Mouse (Mus musculus) embryonic facial prominence, embryonic 12.5 days (tissue): Measurements from ENCODE around the gene Setd7. TPM values are rescaled to one million over a fixed set of nuclear protein-coding genes. Genes with fewer than 3 reads are reported as not detected.

Experiments used
- ATAC-seq: fragments of 200-750 bp; cut with Nextera tagmentation; 2 replicates; pipeline ENCODE4 v1.8.0; 2017; ENCODE audit not compliant: insufficient number of reproducible peaks, insufficient read depth, low FRiP score, low TSS enrichment
- H3K27ac ChIP-seq: fragments of 300-500 bp; sonication (generic); 2 replicates; pipeline ENCODE4 v1.5.1; 2016; ENCODE audit warnings: mild to moderate bottlenecking
- H3K27me3 ChIP-seq: fragments of 300-500 bp; sonication (generic); 2 replicates; pipeline ENCODE4 v1.6.1; 2016; ENCODE audit warnings: mild to moderate bottlenecking, moderate library complexity
- H3K36me3 ChIP-seq: fragments of 300-500 bp; sonication (generic); 2 replicates; pipeline ENCODE4 v1.6.1; 2016; ENCODE audit warnings: mild to moderate bottlenecking
- H3K4me1 ChIP-seq: fragments of 300-500 bp; sonication (generic); 2 replicates; pipeline ENCODE4 v1.6.1; 2016
- H3K4me2 ChIP-seq: fragments of 300-500 bp; sonication (generic); replicated peaks from 2 replicates; pipeline ENCODE4 v1.6.1; 2016; ENCODE audit warnings: mild to moderate bottlenecking, moderate library complexity
- H3K4me3 ChIP-seq: fragments of 300-500 bp; sonication (generic); 2 replicates; pipeline ENCODE4 v1.5.1; 2016; ENCODE audit warnings: mild to moderate bottlenecking
- H3K9ac ChIP-seq: fragments of 300-500 bp; sonication (generic); 2 replicates; pipeline ENCODE4 v1.6.1; 2016; ENCODE audit warnings: mild to moderate bottlenecking, moderate library complexity
- H3K9me3 ChIP-seq: fragments of 300-500 bp; sonication (generic); 2 replicates; pipeline ENCODE4 v1.6.1; 2016; ENCODE audit warnings: mild to moderate bottlenecking, moderate library complexity
- WGBS: fragments of 180-500 bp; shearing (Covaris S2); methylation state at CpG from one replicate; pipeline ENCODE4 v1.1.7; 2016; 5-methylcytosine and 5-hydroxymethylcytosine counted together
- polyA plus RNA-seq: library from polyadenylated mRNA; unstranded; fragments of >200 nt; fragmentation: Nextera tagmentation; extraction: Ambion mirVana; gene quantifications from 2 replicates; pipeline ENCODE4 v1.2.1, GENCODE M21; 2016

Setd7 gene
- polyA plus RNA-seq, 1 experiment from 2014 or later = 4.8 TPM

GRCm38 (mm10) chr3:51533573-51533972 lies 27.1 kb downstream of the Setd7 start:
- Histone ChIP-seq H3K27me3 (no peaks in the 10 kb centered on the region), H3K36me3 (peaks cover 84% of the 10 kb centered on the region), H3K9ac (no peak overlapping the region), H3K4me1 (no peaks in the 10 kb centered on the region), H3K4me2 (no peak overlapping the region), H3K27ac (no peak overlapping the region), H3K9me3 (no peaks in the 10 kb centered on the region; the same call in 1 of the 2 replicates), H3K4me3 (no peak overlapping the region)
- 90% methylated on average over 5 of the region's 5 CpGs for WGBS
- ATAC-seq = no peak

GRCm38 (mm10) chr3:51532282-51532620 lies 28.4 kb downstream of the Setd7 start:
- Histone ChIP-seq H3K36me3 (peaks cover 80% of the 10 kb centered on the region), H3K27me3 (no peaks in the 10 kb centered on the region), H3K4me2 (no peak overlapping the region), H3K9me3 (no peaks in the 10 kb centered on the region; the same call in 1 of the 2 replicates), H3K4me3 (no peak overlapping the region), H3K4me1 (no peaks in the 10 kb centered on the region), H3K9ac (no peak overlapping the region), H3K27ac (no peak overlapping the region)
- ATAC-seq = no peak
- 92% methylated on average over 5 of the region's 5 CpGs for WGBS

- WGBS = 82% methylated on average over 13 of the region's 13 CpGs
- H3K27ac ChIP-seq = no peak overlapping the region
- H3K4me3 ChIP-seq = no peak overlapping the region
- H3K27me3 ChIP-seq = no peaks in the 10 kb centered on the region
- H3K4me2 ChIP-seq = no peak overlapping the region
- no peaks in the 10 kb centered on the region for H3K4me1 ChIP-seq
- H3K9me3 ChIP-seq = no peaks in the 10 kb centered on the region; the same call in 1 of the 2 replicates
- ATAC-seq = no peak
- H3K36me3 ChIP-seq = peaks cover 81% of the 10 kb centered on the region
- H3K9ac ChIP-seq = no peak overlapping the region
These were observed 29.0 kb downstream of the Setd7 start for GRCm38 (mm10) chr3:51531473-51532281.

GRCm38 (mm10) chr3:51526891-51527290 lies 33.8 kb downstream of the Setd7 start:
- Histone ChIP-seq H3K4me1 (no peaks in the 10 kb centered on the region), H3K4me3 (no peak overlapping the region), H3K36me3 (peaks cover 80% of the 10 kb centered on the region), H3K9ac (no peak overlapping the region), H3K27me3 (no peaks in the 10 kb centered on the region), H3K9me3 (no peaks in the 10 kb centered on the region; the same call in 1 of the 2 replicates), H3K4me2 (no peak overlapping the region), H3K27ac (no peak overlapping the region)
- ATAC-seq = no peak
- WGBS = 91% methylated on average over 13 of the region's 13 CpGs

GRCm38 (mm10) chr3:51525186-51525785 lies 35.4 kb downstream of the Setd7 start:
- Histone ChIP-seq H3K4me2 (no peak overlapping the region), H3K9me3 (no peaks in the 10 kb centered on the region; the same call in 1 of the 2 replicates), H3K36me3 (peaks cover 79% of the 10 kb centered on the region), H3K4me3 (no peak overlapping the region), H3K27ac (no peak overlapping the region; the same call in 1 of the 2 replicates), H3K4me1 (no peaks in the 10 kb centered on the region), H3K27me3 (no peaks in the 10 kb centered on the region), H3K9ac (no peak overlapping the region)
- 85% methylated on average over 16 of the region's 16 CpGs for WGBS
- ATAC-seq = no peak

GRCm38 (mm10) chr3:51521262-51521661 lies 39.4 kb downstream of the Setd7 start:
- WGBS = 84% methylated on average over 14 of the region's 14 CpGs
- Histone ChIP-seq H3K4me3 (no peak overlapping the region), H3K9ac (no peak overlapping the region), H3K4me2 (no peak overlapping the region), H3K27ac (no peak overlapping the region), H3K36me3 (peaks cover 56% of the 10 kb centered on the region), H3K27me3 (no peaks in the 10 kb centered on the region), H3K9me3 (no peaks in the 10 kb centered on the region), H3K4me1 (peaks cover 6% of the 10 kb centered on the region; the same call in 1 of the 2 replicates)
- ATAC-seq = 0 out of 2 replicates have a peak, but pooled peaks have one; percentile 41

GRCm38 (mm10) chr3:51518763-51519121 lies 41.9 kb downstream of the Setd7 start:
- Histone ChIP-seq H3K4me1 (peaks cover 6% of the 10 kb centered on the region; the same call in 1 of the 2 replicates), H3K4me3 (no peak overlapping the region), H3K36me3 (peaks cover 34% of the 10 kb centered on the region), H3K27me3 (no peaks in the 10 kb centered on the region), H3K9ac (no peak overlapping the region), H3K9me3 (no peaks in the 10 kb centered on the region), H3K4me2 (no peak overlapping the region), H3K27ac (no peak overlapping the region)
- ATAC-seq = no peak
- WGBS = 47% methylated on average over 8 of the region's 8 CpGs

- no peak overlapping the region for H3K9ac ChIP-seq
- peaks cover 30% of the 10 kb centered on the region for H3K36me3 ChIP-seq
- no peak overlapping the region for H3K4me2 ChIP-seq
- WGBS = 62% methylated on average over 12 of the region's 12 CpGs
- no peaks in the 10 kb centered on the region for H3K9me3 ChIP-seq
- H3K27me3 ChIP-seq = no peaks in the 10 kb centered on the region
- no peak overlapping the region for H3K4me3 ChIP-seq
- peaks cover 6% of the 10 kb centered on the region; the same call in 1 of the 2 replicates for H3K4me1 ChIP-seq
- ATAC-seq = 0 out of 2 replicates have a peak, but pooled peaks have one; percentile 35
- H3K27ac ChIP-seq = no peak overlapping the region
These were observed 42.6 kb downstream of the Setd7 start for GRCm38 (mm10) chr3:51517878-51518762.

- H3K4me1 ChIP-seq = peaks cover 6% of the 10 kb centered on the region; the same call in 1 of the 2 replicates
- H3K27me3 ChIP-seq = no peaks in the 10 kb centered on the region
- WGBS = 69% methylated on average over 4 of the region's 4 CpGs
- no peak for ATAC-seq
- no peak overlapping the region for H3K27ac ChIP-seq
- peaks cover 26% of the 10 kb centered on the region for H3K36me3 ChIP-seq
- no peak overlapping the region for H3K9ac ChIP-seq
- H3K9me3 ChIP-seq = no peaks in the 10 kb centered on the region
- no peak overlapping the region for H3K4me2 ChIP-seq
- H3K4me3 ChIP-seq = no peak overlapping the region
These were observed 43.2 kb downstream of the Setd7 start for GRCm38 (mm10) chr3:51517467-51517866.

- Histone ChIP-seq H3K36me3 (peaks cover 3% of the 10 kb centered on the region; the same call in 1 of the 2 replicates), H3K9me3 (no peaks in the 10 kb centered on the region), H3K27ac (no peak overlapping the region), H3K9ac (no peak overlapping the region), H3K4me2 (no peak overlapping the region), H3K4me3 (no peak overlapping the region), H3K27me3 (no peaks in the 10 kb centered on the region), H3K4me1 (peaks cover 4% of the 10 kb centered on the region; the same call in 1 of the 2 replicates)
- 0 out of 2 replicates have a peak, but pooled peaks have one; percentile 44 for ATAC-seq
- WGBS = 88% methylated on average over 5 of the region's 5 CpGs
These were observed 48.7 kb downstream of the Setd7 start for GRCm38 (mm10) chr3:51511983-51512382.

GRCm38 (mm10) chr3:51510903-51511302 lies 49.8 kb downstream of the Setd7 start:
- Histone ChIP-seq H3K9ac (no peak overlapping the region), H3K27ac (no peak overlapping the region), H3K36me3 (no peaks in the 10 kb centered on the region), H3K27me3 (no peaks in the 10 kb centered on the region), H3K4me3 (no peak overlapping the region), H3K9me3 (no peaks in the 10 kb centered on the region), H3K4me2 (0 out of 2 replicates have a peak overlapping the region, but pooled peaks have one; percentile 4), H3K4me1 (peaks cover 4% of the 10 kb centered on the region; the same call in 1 of the 2 replicates)
- WGBS = 28% methylated on average over 8 of the region's 8 CpGs
- no peak for ATAC-seq
